Mouse (Mus musculus) embryo, embryonic 11.5 days (tissue): Measurements from ENCODE around the gene Churc1.
A peak's percentile ranks its signal among the peaks of the same experiment; 100 is the strongest.
"Not testable (repeated sequence)": the region's sequence is repeated elsewhere in the genome, so short reads cannot be mapped to it uniquely, and the experiment has no call there.

Source experiments
- DNase-seq: peaks from one replicate; pipeline ENCODE4 v3.0.0-alpha.2; 2012; ENCODE audit warnings: low read depth, low spot score

The Churc1 gene

DNA sequence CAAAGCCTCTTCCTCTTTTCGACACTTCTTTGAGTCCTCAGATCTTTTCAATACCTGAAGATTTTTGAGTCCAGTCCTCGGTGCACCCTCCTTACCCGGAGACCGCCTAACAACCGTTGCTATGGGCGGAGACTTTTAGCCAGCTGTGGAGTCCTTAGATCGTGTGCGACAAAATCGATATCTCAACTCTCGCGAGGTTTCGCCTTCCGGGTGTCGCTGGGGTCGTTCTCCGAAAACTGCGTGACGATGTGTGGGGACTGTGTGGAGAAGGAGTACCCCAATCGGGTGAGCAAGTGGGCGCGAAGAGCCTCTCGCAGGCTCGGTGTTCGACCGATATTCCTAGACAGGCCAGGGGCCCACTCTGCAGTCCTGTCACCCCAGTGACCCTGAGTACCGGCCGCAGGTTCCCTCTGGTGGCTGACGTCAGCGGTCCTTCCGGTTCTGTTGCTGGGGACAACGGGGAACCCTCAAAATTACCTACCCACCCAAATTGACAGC, at the start of gene Churc1, which contains the start of gene Fntb:
TSS of gene Churc1 (plus strand) at position 185 of the 498 bp plus-strand sequence.
TSS of gene Fntb (plus strand) at position 236 of the 498 bp plus-strand sequence.
- DNase-seq: peak; percentile 93

DNA sequence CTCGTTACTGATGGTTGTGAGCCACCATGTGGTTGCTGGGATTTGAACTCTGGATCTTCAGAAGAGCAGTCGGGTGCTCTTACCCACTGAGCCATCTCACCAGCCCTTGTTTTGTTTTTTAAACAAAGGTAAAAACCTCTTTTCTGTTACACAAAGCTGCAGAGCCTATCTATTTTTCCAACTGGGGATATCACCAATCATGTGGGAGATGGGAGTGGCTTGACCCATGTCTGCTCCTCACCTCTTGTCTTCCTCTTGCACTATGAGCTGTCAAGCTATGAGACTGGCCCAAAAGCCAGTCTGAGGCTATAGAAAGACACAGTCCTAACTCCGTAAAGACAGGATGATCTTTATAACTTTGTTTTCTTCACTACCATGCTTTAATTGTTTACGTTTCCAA, 47.0 kb upstream of the Churc1 start:
- no peak for DNase-seq

DNA sequence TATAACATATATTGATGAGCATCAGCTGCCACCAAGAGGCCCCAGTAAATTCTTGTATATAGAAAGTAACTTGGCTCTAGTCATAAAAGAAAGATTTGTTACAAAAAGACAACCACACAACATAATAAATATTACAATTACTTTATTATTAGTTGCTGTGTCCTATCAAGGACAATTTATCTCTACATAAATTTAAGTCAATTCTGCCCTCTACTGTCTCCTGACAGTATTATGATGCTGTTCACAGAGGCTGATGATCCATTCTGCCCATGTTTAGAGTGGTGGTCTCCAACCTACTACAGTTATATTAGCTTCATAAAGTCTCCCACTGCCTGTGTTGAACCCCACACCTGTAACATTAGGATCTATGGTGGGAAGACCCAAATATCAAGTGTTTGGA, 44.8 kb upstream of the Churc1 start:
- DNase-seq: no peak

DNA sequence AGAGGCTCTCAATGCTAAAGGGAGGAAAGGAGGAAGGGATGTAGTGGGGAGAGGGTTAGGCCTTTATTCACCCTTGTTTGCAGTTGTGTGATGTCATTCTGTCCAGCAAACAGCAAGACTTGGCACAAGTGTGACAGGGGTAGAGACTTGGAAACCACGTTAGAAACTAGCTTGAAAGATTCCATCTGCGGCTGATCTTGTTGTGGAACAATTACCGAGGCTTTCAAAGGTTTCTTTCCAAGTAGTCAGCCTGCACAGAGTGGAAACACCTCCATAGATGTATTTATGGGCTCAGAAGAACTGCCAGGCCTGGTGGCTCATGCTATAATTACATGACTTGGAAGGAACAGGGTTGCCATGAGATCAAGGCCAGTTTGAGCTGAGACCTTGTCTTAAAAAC, 43.3 kb upstream of the Churc1 start:
- DNase-seq: no peak

DNA sequence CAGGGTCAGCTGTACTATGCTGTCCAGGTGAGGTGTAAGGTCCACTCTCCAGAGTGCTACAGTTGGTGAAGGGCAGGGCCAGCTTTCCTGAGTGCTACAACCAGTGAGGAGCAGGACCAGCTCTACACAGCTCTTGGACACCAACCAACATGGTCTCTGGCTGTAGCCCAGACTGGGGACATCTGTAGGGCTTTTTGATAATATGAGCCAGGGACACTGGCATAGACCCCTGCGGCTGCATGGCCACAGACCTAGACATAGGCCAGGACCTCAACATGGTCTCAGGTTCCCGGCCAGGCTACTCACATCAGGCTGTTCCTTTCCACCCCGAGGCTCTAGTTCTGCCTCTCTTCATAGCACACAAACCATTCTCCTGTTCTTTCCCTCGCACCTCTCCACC, 37.4 kb upstream of the Churc1 start:
- DNase-seq: no peak

DNA sequence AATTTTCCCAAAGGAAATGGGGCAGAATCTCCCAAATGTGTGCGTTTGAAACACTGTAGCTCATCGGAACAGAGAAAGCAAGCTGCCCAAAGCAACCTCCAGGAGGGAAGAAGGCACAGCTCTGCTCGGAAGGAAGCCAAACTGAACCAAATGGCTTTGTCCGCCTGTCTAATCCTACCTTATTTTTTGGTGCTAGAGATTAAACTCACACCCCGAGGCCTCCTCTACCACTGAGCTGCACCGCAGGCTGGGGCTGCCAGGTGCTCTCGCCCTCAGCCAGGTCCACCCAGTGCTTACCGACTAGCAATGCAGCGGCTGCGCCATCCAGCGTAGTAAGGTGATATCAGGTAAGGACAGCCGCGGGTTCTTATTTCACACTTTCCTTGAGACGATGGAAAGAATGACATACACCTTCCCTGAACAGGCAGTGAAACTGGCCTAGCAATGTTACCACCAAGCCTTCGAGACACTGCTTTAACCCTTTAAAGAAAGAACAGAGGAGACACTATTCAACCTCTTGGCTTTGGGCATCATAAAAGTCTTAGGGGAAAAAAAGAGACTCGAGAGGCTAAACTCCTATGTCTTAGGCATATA, 14.4 kb upstream of the Churc1 start:
- DNase-seq: no peak

DNA sequence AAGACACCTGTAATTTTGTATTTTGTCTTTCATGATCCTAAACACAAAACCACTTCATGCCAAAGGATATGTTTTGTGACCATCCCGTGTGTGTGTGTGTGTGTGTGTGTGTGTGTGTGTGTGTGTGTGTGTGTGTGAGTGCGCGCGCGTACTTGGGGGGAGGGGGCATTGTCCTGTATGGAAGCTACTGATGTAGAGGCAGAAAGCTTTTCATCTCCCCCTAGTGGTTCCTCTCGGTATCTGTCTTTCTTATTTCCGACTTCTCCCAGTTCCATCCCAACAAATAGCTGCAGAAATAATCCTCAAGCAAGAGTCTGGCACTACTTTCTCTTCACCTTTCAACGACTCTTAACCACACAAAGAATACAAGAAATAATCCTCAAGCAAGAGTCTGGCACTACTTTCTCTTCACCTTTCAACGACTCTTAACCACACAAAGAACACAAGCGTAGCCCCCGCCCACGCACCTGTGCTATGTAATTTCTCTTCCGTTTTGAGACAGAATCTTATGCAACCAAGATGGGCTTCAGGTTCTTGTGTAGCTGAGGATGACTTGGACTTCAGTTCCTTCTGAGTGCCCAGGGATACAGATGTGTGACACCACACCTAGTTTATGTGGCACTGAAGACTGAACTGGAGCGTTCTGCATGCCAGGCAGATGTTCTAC, 12.6 kb upstream of the Churc1 start:
- peak; percentile 29 for DNase-seq

DNA sequence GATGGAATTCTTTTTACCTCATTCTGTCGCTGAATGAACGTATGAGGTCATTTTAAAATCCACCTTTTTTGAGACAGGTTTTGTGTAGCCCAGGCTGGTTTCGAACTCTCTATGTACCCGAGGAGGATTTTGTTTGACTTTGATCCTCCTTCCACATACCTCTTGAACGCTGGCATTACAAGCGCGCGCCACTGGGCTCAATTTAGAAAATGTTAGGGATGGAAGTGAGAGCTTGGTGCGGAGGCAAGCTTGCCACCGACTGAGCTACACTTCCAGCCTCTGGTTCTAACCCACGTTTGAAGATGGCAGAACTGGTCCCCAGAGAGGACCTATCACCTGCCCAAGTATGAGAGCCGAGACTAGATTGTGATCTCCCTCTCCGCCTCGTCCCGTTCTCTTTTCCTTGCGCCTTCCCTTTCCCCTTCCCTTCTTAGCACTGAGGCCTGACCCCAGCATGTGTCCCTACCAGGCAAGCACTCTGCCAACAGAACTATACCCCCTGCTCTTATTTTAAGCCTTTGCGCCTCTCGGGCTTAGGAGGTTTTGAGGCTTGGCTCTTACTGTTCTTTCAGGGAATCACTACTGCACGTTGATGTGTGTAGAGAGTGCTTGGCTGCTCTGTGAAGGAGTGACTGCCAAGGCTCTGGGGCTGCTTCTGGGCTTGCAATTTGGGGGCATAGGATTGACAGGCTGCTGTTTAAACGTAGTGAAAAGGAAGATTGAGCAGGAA, 728 bp downstream of the Churc1 start:
- no peak for DNase-seq

DNA sequence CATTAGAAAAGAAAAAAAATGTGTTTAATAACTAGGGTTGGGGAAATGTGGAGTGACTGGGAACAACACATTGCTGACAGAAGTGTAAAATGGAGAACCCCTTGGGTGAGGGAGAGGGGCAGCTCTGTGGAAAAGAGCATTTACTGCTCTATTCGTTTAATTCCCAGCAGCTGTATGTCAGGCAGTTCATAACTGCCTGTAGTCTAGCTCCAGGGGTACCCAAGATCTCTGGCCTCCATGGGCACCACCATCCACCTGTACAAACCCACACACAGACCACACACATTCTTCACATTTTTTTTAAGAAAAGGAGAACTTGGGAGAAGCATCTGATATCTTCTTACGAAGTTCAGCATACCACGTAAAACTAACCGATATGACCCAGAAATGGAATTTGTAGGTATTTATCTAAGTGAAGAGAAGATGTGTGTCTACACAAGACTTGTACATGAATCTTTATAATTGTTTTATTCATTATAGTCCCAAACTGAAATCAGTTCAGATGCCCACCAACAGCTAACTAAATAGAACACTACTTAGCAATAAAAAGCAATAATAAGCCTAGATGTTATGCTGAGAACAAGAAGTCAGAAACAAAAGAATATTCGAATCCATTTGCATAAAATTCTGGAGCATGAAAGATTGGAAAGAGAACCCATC, 5.6 kb downstream of the Churc1 start:
- no peak for DNase-seq

DNA sequence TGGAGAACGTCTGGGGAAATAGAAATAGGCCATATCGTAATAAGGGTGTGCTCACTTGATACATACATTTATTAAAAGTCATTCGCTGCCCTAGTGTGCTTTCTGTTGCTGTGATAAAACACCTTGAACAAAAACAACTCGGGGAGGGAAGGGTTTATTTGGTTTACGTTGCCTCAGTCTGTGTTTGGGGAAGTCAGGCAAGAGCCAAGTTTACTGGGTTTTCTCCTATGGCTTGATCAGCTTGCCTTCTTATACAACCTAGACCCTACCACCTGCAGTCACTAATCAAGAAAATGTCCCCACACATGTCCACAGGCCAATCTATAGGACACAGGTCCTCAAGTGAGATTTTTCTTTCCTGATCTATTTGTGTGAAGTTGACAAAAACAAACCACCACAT, 6.2 kb downstream of the Churc1 start:
- no peak for DNase-seq

DNA sequence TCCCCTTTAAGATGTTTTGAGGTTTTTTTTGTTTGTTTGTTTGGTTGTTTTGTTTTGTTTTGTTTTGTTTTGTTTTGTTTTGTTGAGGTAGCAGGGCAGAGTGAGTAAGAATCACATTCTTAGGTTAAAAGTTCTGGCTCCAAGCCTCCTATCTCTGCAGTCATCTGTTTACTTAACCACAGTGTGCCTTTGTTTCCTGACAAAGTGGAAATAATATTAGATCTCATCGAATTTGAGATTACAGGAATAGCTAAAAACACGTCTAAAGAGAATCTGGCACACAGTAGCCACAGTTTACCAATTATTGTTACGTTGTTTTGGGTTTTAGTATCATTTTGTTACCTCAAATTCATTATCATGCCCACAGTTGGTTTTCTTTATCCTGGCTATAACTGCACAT, 9.3 kb downstream of the Churc1 start:
- DNase-seq: no peak

DNA sequence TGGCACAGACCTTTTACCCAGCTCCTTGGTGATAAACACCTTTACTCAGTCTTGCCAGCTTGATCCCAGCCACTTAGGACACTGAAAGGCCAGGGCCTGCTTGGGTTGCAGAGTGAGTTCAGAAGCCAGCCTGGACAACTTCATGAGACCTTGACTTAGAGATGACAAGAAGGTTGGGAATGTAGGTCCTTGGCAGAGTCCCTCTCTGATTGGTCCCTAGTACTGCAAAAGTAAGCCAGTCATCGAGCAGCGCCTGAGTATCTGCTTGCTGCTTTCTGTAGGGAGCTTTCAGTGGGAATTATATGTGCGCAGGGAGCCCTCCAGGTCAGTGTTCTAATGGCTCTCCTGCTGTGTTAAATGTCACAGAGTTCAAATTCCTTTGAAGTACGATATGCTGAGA, 9.8 kb downstream of the Churc1 start:
- no peak for DNase-seq

DNA sequence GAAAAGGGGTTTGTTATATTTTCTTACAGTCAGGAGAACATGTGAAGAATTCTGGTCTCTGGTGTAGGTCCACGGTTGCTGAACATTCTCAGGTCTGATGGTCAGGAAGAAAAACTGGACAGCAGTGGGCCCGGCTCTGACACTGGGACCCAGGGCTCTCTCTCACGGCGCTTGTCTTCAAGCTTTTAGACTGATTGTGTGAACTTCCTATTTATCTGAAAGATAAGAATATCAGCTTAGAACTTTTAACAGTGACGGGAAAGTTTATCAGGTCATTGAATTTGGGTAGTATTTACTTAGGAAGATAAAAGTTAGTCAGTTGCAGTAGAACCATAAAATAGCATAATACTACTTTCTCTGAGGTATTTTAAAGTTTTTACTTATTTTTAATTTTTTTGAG, 11.6 kb downstream of the Churc1 start:
- DNase-seq: no peak

DNA sequence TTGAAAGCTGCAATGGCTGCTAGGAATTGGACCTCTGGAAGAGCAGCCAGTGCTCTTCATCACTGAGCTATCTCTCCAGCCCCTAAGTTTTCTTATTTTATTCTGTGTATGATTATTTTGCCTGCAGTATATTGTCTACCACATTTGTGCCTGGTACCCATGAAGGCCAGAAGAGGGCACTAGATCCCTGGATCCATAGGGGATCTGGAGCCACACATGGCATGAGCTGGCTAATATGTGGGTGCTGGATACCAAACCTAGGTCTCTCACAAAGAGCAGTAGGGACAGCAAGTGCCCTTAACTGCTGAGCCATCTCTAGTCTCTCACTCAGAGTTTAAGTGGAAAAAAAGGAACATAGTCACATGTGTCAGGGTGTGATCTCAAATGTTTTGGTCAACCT, 12.5 kb downstream of the Churc1 start:
- no peak for DNase-seq

DNA sequence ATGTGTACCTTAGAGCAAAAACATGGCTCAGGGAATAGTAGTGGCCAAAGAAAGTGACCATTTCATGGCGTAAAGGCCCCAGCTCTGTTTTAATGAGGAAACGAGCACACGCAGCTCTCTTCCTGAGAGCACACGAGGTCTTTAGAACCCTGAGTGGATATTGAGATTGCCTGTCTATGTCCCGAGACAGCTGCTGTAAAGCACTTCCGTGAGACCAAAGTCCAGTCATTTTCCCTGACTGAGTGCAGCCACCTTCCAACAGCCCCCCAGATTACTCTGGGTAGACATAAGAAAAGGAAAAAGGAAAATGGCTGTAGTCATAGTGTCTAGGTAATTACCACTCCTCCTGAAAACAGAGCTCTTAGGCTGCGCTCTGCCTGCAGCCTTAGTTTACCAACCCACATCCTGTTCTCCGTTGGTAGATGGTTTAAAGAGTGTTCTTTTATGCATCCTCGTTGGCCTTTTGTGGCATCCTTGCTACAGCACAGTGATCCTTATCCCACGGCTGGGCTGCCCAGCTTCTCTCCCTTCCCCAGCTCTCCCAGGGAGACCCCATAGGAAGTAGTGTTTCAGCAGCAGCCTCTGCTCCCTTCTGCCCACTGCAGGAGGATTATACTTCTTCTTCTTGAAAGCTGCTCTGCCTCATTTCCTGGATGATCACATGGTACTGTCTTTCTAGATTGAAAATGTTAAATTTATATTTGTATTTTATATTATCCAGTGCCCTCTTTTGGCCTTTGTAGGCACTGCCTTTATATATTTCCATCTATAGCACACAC, 13.2 kb downstream of the Churc1 start:
- no peak for DNase-seq

DNA sequence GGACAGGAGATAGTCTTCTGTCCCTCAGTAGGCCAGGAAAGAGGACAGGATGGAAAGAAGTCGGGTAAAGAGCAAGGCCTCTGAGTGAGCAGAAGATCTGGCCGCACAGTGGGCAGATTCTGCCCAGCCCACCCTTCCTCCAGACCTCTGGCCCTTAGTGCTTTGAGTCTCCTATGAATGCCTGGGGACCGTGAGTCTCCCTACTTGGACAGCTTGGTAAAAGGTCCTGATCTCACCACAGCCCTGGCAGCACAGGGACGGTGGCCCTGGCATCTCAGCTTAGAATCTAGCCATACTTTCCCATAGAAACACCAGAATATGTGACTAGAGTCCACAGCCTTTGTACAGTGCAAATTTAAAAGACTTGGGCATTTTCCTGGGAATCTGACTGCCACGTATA, 14.6 kb downstream of the Churc1 start:
- DNase-seq: no peak

DNA sequence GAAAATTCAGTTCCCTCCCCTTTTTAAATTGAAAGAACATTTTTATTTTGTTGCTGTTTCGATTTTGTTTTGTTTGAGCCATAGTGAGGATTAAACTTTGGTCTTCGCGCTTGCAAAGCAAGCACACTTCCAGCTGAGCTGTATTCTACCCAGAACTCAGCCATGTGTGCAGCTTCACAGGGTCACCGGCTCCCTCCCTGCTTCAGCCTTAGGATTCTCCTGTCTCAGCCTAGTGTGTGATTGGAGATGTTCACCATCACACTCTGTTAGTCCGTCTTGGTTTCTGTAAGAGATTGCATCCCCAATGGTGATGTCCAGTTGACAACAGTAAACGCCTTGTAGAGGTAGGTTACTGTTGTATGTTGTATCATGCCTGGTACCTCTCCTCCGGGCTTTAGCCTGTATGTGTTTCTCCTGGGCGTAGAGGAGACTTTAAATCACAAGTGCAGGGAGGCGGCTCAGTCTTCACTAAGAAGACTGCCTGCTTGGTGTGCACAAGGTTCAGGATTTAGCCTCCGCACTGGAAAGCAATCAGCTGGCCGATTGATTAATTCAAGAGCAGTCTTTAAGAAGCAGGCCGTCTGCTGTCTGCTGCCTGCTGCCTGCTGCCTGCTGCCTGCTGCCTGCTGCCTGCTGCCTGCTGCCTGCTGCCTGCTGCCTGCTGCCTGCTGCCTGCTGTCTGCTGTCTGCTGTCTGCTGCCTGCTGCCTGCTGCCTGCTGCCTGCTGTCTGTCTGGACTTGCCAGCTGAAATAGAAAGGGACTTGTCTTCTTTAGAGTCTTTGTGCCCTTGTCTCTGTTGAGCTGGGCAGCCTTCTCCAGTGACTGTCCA, 15.5 kb downstream of the Churc1 start:
- DNase-seq: no peak

DNA sequence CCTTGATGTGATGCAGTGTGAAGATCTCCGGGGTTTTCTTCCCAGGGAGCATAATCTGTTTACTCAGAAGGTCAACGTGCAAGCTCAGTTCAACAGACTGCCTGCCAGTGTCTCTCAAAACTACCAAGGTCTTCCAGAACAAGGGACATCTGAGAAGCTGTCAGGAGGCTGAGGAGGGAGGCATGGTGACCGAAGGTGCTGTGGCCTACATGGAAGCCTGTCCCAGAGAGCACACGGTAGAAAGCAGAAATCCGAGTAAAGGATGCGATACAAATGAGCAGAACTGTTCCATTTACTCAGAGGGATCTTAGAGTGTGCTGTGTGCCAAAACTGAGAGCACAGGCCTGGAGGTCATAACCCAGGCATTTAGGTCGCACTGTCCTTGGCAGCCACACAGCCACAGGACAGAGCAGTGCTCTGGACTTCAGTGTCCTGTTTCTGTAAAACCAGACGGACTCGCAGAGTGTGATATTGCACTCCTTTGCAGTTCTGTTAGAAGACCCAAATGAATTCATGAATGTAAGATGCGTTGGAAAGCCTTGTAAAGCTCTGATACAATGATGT, 18.8 kb downstream of the Churc1 start:
- no peak for DNase-seq

DNA sequence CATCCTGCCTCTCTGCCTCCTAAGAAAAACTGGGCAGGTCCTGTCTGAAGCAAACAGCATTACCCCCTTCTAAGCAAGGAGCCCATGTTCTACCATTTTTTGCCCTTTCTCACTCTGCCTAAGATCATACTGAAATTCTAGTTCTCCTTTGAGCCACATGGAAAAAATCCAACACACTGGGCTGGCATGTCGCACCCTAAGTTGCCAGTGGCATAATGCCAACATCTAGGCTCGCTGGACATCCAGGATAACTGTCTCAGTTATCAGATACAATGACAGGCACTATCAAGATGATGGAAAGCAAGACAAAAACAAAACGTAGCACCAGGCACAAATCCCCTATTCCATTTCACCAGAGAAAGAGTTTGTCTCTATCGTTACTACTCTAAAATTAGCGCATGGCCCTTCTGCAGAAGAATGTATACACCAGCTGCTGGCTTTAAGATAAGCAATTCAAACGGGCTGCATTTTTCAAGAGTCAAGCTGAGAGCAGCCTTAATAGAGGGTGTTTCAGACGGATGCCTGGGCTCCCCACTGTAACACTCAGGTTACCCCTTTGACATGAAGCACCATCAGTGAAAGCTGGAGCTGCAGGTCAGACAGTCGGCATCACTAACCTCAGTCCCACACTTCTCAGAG, 25.2 kb downstream of the Churc1 start:
- no peak for DNase-seq

DNA sequence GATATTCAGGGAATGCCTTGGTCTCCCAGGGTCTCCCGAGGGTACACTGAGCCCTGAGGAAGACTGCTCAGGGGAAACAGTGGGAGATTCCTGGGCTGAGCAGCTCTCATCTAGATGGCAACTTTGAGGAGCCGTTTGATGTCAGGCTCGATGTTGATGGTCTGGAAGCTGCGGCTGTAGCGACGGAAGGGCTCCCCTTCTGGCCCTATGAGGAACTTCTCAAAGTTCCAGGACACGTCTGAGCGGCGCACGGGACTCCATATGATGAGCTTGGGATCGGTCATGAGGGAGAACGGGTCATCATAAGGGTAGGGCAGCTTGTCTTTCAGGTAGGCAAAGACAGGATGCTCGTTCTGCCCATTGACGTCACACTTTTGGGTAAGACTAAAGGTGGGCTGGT, 27.2 kb downstream of the Churc1 start:
- DNase-seq: not testable (repeated sequence)
